Mouse (Mus musculus): ENCODE data around the gene Stambp.

The Stambp gene

DNA sequence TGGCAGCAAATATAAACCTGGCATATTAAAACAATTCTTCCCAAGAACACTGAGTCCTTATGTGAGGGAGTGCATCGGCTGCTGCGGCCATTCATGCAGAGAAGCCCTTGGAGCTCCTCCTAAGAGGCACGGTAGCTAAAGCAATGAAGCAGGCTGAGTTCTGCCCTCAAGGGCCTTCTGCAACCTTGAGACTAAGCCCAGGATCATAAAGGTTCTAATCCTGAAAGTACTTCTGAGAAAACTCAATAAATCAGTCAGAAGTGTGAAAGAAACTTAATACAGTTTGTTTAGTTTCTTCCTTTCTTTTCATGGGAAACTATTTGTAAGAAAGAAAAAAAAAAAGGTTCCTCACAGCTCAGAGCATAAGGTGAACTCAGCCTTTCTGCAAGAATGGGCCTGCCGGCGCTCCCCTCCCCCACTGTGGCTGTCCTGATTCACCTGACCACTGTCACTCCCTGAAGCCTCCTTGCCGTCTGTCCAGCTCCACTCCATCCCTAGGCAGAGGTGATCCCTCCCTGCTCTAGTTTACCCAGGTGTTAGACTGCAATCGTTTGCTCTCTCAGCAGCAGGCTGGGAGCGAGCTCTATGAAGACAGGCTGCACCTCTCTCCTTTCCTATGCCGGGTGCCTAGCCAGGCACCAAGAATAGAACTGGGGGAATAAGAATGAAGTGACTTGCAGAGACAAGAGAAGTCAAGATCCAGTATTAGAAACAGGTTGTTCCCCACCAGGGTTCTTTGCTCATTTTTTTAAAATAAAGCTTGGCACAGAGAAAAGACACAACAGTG is 70.8 kb downstream of the Stambp start:
- no peak for DNase-seq (ENCODE audit: low spot score)

GRCm38 (mm10) chr6:83500462-83500861 is 72.1 kb downstream of the Stambp start:
- DNase-seq (ENCODE audit: low spot score): no peak

GRCm38 (mm10) chr6:83499078-83499477 is 73.5 kb downstream of the Stambp start:
- DNase-seq (ENCODE audit: low spot score): no peak

DNA sequence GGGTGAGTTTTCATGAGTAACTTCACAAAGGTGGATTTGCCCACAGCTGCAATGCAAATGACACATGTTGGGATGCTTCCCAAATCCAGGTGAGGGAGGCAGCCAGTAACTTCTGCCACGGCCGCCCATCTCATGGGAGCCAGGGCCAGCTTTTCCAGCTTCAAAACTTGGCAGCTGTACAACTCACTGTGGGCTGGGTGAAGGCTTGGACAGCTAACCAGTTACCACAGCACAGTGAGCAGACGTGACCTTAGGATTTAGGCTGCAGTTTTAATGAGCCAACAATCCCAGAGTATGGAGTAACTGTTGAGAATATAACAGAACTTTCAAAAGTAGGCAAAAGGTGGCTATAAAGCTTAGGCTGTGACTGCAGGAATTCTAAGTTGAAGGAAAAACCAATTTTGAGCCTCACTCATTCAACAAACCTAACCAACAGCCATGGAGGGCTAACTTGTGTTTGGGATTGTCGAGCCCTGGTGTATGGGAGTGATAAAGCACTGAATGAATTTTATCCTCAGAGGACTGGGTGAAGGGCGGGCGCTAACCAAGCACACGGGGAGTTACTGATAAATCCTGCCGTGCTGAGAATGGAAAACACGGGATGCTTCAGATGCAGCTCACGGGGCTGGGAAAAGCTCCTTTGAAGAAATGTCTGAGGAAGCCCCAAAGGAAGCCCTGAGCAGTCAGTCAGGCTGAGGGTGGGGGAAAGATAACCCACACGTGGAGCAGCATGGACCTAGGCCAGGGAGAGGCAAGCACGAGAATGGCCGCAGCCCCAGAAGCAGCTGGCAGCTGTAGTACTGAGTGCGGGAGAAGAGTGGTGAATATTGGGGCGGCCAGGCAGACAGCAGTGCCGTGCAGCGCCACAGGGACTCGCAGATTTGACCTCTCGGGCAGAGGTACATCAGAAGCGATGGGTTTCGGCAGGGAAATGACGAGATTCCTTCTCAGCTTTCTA is 75.5 kb downstream of the Stambp start:
- no peak for DNase-seq (ENCODE audit: low spot score)

DNA sequence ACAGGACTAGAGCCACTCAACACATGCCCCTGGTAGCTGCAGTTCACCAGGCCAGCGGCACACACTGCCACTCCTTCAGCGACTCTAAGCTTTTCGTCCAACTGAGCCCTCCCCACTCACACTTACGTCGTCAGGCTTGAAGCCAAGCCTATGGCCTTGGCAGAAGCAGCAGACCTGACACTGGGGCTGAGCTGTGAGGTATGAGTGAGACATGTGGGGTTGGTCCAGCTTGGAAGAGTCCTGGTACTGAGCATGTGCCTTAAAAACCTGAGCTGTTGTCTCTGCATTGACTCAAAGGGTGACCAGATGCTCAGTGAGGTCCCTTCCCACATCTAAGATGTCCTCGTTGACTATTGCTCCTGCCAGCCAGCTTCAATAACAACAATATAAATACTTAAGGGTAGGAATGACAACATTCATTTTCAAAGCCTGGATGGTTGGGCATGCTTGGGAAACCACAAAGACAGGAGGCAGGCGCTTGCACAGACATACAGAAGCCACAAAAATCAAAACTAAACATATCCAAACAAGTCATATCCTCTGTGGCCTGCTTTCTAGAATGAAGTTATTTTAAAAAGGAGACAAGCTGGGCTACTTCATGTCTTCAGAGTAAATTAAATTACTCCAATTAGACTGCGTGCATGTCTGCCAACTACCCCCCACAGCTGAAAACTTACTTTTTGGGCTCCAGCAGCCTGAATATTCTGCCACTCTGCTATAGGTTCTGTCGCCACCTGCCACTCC is 76.3 kb downstream of the Stambp start:
- DNase-seq (ENCODE audit: low spot score): no peak
